Mouse (Mus musculus) spleen, adult 18-20 months (tissue): ENCODE measurements around the gene Fam240a.

Experiments used
- DNase-seq, 2 experiments: peaks; one replicate each; pipeline ENCODE4 v3.0.0; 2022; ENCODE audit warnings: mixed read lengths in 2 of 2

Fam240a gene

DNA sequence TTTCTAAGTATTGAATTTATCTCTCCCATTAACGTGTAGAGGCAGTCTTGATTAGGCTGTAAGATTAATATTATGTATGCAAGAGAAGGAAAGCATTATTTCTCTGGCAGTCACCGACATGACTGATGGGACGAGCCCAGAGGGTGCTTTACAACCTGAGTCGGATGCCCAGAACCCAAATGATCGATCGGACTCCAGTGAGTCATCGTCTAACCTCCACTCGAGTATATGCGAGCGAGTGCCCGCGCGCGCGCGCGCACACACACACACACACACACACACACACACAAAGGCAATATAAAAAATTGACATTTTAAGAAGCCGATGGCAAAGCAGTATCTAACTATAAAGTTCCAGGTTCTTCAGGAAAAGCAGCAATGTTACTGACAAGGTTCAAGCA is 28.7 kb upstream of the Fam240a start:
- no peak for DNase-seq

DNA sequence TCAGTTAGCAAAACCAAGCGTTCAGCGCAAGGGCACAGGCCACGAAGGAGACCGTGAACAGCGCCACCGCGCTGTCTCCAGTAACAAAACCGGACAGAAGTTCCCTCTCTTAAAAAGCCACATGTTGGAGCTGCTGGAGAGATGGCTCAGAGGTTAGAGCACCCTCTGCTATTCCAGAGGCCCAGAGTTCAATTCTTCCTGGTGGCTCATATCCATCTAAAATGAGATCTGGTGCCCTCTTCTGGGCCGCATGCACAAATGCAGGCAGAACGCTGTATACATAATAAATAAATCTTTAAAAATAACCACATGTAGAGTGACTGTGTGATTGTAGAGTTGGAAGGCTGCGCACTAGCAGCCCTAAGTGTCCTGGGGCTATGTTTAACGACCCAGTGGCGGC is 27.6 kb upstream of the Fam240a start:
- no peak for DNase-seq

DNA sequence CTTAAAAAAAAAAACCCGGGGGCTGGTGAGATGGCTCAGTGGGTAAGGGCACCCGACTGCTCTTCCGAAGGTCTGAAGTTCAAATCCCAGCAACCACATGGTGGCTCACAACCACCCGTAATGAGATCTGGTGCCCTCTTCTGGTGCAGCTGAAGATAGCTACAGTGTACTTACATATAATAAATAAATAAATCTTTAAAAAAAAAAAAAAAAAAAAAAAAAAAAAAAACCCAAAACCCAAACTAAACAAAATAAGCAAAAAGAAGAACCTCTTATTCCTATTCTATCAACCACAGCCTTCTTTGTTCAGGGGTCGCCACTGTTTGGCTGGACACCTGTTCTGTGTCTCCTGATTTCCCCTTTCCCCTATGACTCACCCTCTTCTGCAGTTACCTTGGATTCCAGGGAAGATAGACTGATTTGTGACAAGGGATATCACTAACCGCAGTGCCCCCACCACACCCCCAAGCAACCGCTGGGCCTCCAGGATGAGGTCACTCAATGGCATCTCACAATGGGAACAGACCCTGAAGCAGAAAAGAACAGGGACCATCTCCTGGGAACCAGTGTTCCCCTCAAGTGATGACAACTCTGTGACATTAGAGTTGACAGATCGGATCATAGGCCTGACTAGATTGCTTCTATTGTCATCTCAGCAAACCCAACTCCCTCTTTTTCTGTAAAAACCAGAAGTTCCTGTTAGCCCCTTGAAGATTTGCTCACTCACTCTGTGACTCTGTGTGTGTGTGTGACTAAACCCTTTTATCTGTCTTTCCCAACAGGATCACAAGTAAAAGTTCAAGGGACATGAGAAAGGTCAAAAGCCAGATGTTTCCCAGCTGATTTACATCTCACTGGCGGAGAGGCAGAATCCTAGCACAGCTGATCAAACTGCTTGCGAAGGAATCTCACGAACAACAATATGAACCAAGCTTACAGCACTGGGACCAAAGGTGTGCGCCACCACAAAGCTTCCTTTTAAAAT is 21.1 kb upstream of the Fam240a start:
- no peak for DNase-seq

DNA sequence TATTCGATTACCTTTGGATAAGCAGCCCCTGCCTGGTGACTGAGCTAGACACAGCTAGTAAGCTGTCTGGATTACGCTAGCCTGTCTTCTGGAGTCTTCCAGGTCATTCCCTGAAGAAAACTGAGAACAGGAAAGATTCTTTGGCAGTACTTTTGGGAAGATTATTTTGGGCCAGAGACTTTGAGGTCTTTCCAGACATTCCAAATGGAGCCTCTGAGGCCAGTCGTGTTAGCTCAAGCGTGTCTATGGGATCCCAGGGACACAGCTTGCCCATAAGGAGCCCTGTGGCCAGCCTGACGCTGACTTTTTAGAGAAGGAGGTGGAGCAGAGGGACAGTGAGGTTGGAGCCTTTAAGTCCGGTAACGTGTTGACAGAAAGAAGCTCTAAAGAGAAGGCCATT is 19.3 kb upstream of the Fam240a start:
- no peak for DNase-seq

DNA sequence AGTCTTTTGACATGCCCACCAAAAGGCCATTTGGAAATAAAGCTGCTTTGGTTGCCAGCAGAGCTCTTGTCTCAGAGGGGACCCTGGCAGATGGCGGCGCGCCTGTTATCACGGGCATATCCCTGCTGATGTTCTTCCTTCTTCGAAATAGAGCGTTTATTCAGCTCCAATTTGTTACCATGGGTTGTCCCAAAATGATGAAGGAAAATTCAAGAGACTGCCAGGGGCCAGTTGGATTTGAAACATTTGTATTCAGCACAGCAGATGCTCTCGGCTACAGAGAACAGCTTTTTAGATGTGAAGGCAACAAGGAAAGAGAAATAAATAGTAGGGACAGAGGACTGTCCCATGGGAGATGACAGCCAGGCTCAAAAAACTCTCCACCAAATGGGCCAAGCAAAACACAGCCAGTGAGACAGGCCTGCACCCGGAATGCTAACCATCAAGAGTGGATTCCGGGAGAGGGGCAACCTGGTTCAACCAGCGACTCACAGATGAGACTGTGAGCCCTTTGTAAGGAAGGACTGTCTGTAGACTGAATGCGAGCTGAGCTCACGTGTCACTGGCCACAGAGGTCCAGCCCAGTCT is 17.3 kb upstream of the Fam240a start:
- DNase-seq: no peak

DNA sequence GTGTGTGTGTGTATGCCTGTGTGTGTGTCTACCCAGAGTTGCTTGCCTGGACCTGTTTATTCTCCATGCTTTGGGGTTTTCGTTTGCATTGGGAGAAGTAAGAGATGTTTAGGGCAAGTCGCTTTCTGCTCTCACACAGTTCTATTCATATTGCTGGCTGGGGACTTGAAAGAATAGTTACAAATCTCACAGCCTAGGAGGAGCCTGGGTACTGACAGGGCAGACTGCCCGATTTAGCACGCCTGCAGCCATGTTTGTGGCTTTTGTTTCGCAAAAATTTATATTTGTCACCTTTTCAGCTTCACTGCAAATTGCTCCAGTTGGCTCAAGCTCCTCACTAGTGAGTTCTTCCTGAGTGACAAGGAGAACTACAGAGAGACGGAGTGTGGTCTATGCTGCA is 14.9 kb upstream of the Fam240a start:
- DNase-seq: no peak

DNA sequence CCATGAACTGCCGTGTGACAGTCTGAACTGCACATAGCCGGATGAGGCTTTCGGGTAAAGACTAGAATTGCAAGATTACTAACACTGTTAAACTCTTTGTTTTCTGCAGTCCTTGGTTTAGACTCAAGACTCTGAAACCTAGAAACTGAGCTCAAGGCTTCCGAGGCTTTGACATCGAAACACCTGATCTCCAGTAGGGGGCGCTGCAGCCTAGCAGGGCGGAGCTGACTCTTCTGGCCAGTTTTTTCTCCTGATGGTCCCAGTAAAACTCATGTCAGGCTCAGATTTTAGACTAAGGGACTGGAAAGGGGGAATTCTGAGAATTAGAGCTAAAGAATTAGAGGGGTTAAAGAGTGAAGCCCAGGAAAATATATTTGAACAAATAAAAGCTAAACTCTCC is 6.1 kb upstream of the Fam240a start:
- peak in 1 of 2 experiments; percentile 57 for DNase-seq

DNA sequence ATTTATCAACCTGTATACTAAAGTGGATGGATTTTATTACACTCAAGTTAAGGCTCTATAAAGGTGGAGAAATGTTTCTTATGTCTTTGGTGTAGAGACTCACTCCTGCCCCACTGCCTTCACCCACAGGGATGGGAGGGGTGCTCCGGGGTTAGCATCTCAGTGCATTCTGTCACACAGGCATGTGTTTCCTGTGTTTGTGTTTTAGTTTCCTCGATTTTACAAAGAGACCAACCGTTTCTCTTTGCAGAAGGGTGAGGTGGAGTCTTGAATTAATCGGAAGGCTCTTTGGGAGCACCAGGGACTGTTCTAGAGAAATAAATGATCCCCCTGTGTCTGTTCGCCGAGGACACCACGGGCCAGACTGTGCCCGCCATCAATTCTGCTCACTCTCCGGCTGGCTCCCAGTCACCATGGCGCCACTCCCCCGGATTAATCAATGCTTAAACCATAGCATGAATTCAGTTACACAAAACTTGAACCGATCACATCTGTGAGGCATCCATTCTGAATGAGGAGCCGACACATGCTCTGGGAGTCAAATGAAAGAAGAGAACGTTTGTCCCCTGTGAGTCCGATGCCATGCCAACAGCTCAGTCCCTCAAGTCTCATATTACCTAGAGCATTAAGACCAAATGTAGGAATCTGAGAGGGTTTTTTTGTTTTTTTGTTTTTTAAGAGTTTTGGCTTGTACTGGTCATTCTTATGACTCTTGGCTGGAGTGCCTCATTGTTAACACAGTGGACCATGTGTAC is 4.2 kb upstream of the Fam240a start:
- DNase-seq: no peak

DNA sequence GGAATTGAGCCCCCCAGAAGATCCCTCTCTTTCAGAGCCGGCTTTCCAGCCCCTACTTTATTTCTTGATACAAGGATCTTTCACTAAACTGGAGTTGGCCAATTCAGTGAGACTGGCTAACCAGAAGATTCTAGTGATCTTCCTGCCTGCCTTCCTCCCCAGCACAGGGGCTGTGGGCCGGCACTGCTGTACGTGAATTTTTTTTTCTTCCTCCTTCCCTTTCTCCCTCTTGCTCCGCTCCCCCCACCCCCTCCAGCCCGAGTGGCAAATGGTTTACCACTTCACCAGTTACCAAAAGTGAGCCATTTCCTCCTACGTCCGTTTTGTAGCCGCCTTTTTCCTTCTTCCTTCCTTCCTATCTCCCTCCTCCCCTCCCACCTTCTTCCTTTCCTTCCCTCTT is 1.2 kb downstream of the Fam240a start:
- DNase-seq: no peak

DNA sequence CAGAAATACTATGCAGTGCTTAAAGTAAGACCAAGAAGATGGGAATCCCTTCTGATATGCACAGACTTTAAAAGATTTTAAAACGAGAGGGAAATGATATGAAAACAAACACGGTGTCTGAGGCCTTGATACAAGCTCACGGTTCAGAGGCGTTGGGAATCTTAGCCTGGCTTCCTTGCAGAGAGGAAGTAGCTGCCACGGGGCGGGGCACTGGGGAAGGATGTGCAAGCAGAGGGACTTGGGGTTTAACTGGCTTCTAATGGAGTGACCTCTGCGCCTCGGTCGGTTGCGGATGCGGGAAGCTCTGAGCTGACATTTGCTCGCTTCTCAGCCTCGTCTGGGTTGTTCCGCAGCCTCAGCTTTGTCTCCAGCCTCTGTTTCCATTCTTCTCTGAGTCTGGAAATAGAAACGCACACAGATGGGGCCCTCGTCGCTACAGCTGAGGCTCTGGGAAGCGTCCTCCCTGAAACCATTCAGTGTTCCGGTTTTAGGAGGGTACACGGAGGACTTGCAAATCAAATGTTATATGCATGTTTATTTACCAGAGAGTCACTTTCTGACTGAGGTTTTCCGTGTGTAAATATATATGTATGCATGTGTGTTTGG is 1.9 kb downstream of the Fam240a start:
- DNase-seq: no peak

DNA sequence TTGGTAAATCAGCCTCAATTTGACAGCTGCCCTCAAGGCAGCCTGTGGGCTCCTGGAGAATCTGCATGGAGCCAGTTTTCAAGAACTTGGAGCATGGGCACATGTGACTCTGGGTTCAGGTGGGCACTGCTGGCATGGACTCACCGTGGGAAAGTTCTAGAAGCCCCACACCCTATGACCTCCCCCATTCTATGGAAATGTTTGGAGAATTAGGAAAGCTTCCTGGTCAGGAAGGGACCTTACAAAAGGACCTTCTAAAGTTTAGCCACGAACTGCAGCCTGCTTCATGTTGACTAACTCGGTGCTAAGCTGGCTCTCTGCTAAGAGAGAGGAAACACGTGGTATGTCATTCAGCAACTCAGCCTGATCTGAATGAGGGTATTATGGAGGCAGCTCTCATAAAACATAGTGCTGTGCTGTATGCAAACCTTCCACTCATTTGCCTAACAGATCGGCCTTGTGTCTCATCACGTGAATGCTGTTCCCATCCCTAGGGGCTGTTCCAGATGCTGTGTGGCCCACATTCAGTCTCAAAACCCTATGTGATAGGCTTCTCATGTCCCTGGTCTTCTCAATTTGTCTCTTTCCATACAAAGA is 7.2 kb downstream of the Fam240a start:
- DNase-seq: no peak

DNA sequence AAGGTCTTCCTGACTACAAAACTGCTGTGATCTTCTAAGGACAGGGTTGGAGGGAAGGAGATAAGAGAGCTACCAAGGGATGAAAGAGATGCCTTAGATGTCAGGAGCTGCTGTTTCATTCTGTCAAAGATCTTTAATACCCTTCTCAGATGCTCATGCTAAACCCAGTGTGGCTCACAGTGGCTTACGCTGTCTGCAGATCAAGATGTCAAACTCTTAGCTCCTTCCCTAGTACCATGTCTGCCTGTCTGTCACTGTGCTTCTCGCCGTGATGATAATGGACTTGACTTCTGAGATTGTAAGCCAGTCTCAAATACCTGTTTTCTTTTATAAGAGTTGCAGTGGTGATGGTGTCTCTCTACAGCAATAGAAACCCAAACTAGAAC is 8.0 kb downstream of the Fam240a start:
- DNase-seq: no peak

DNA sequence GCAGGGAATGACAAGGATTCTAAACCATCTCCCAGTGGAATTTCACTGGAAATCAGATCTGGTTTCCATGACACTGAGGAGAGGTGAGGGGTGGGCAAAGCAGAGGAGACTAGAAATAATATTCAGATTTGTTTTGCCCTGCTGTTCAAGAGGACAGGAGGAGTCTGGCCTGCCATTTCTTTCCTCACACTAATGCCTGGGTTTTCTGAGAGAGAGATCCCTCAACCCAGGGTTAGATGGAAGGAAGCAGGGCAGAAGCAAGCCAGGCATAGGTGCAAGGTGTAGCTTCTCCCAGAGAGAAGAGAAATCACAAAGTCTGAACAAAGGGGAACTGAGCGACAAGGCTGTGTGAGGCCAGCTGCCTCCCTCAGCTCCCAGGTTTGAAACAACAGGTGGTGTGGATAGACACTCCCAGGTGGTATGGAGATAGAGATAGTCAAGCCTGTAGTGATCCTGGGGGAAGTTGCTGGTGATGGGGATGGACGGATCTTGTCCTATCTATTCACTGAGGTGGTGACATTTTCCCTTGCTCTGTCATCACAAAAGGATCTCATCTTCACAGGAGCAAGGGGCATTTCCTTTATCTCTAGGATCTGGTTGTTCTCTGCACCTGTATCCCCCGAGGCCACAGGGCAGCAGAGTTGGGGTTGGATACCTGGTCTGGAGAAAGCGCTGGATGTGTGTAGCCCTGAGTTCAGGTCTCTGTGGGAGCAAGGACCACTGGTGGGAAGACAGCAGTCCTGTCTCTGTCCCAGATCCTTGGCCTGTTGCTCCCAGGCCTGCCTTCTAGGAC is 8.6 kb downstream of the Fam240a start:
- DNase-seq: no peak

DNA sequence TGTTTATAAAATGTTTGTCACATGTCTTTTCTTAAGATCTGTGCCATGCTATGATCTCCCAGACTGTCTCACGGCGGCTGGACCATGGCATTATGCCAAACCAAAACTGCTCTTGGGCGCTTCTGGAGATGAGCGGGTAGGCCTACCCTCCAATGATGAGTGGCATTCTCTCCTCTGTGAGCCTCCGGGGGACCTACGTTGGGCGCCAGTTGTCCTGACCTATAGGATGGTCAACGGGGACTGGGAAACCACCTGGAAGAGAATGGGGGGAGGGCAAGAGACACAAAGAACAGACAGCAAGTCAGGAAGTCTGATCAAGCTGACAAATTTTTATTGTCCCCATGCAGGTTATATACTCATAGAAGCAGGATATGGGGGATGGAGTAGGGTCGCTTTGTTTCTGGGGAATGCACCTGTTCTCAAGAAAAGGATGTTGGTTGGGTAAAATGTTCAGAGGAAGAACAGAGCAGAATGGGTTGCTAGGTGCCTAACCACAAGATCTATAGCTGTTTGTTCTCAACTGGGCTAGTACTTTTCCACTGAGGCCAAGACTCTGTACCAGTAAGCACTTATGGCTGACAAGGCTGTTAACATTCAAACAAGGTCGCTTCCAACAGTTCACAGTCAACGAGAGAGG is 9.3 kb downstream of the Fam240a start:
- DNase-seq: no peak

DNA sequence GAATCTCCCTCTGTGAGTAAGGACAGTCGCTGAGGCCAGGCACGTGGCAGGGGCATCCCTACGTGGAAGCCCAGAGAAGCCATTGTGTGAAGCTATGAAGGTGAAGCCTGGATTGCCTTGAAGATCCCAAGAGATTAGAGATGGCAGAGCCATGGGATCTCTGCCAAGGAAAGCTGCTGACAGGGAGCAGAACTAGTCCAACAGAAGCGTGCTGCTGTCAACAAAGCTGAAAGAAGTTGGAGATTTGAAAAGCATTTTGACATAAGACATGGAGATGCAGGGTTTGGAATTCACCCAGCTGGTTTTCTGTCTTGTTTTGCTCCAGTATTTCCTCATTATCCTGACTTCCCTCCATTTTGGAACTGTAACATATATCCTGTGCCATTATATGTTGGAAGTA is 14.4 kb downstream of the Fam240a start:
- DNase-seq: no peak

DNA sequence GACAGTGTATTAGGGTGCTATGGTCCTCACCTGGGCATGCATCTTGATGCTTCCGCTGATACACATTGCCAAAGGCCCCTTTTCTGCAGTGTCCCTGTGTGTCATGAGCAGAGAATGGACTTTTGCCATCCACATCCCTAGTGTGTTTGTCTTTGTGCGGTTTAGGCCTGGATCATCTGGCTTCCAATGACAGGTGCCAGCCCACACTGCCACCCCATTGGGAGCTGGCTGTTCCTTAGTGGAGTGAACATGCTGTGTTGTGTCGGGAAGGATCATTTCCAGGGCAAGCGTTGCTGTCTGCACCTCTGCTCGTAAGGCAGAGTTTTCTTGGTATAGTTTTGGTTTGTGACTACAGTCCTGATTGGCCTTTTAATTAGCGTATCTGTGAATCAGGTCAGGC is 15.5 kb downstream of the Fam240a start:
- no peak for DNase-seq

DNA sequence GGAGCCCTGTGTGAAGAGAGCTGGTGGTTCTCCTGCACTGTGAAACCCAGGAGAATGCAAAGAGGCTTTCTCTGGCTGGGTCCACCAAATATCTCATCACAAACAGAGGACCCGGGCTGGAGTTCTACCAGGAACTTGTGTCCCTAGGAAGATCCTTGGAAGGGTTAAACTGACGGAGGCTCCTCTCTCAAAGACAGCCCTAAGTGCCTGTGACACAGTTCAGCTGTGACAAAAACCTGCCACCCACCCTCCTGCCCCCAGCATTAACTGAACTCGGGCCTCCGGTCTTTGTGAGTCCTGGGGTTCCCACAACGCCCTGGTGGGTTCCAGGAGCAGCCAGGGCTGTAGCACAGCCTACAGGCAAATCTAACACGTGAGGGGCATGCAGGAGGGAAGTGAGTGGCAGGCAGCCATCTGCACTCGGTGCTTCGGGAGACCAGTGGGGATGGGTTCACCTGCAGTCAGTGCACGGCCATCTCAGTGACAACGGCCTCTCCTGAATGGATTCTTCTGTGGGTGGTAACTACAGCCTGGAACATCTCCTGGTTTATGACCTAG is 17.1 kb downstream of the Fam240a start:
- no peak for DNase-seq

DNA sequence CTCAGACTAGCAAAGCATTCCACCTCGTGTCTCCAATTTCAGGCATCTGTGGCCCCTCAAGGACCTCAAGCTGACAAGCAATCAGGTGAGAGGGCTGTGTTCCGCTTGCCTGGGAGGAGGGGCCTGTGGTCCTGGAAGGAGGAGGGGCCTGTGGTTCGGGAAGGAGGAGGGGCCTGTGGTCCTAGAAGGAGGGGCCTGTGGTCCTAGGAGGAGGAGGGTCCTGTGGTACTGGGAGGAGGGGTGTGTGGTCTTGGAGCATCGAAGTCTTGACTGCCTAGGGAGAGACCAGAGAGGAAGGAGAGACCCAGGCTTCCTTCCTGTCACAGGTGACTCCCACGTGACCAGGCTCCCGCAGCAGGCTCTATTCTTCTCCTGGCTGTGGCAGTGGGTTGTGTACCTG is 20.1 kb downstream of the Fam240a start:
- peak; percentile 23 to 49 for DNase-seq

DNA sequence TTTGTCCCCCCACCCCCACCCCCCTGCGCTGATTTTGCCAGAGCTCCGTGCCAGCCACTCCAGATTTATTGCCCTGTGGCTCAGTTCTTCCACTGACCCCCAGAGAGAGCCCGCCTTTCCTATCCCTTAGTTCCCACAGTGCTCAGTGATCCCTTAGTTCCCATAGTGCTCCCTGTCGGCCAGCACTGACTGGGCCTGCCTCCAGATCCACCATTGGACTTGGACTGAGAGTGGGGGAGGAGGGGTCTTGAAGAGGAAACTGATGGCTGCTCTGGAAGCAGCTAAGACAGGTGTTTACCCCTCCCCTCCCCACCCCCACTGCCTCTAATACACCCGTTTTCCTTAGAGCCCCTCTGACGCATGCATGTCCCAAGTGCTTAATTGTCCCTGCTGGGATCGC is 20.7 kb downstream of the Fam240a start:
- DNase-seq: no peak

DNA sequence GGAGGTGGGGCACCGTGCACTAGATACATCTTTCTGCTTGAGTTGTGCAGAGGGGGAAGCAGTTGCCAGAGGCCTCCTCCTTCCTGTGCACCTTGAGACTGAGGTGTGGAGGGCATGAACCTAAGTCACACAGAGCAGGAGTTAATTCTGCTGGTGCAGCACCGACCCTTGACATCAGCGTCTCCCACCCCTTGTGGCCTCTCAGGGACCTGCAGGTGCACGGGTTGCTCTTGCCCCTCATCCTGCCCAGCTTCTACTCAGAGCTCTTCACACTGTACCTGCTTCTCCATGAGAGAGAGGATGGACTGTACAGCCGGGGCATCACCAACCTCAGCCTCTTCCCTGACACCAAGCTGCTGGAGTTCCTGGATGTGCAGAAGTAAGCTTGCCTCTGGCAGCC is 21.2 kb downstream of the Fam240a start:
- DNase-seq: no peak

DNA sequence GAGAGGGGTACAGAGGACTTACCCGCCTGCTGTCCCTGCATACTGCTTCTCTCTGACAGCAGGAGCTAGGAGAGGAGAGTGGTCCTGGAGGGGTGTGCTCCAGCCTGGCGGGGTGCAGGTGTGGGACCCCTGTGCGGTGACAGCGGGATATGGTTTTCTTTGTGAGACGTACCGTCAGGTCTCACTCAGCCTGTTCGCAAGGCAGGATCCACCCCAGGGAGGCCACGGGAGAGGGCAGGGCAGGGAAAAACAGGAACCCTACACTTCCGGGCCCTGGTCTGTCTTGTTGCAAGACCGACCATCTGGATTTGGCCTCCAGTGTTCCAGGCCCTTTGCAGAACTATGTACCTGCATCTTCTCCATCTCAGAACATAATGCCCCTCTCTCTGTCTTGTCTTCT is 23.2 kb downstream of the Fam240a start:
- DNase-seq: no peak
